8 mouse cellular contexts compared by ENCODE assay signal in genomic region chr1:35846224-35846936, GRCm38 (mm10).
DNase-seq lines count a peak whose midpoint lies in the region; ATAC-seq and TF ChIP-seq lines count a peak whose summit lies in the region.

No protein-coding gene starts in this region.

- no peak for ATAC-seq in heart, embryonic 12.5 days (ENCODE audit: insufficient number of reproducible peaks, low FRiP score)
- no peak for ATAC-seq in stomach, postnatal 0 days (ENCODE audit: low FRiP score, low TSS enrichment)

- peak; percentile 44 for TF ChIP-seq CTCF in stomach, postnatal 0 days (IDR thresholded peaks at IDR 0.05; ENCODE audit: low read depth)

- 52% methylated on average over 11 of the region's 11 CpGs for WGBS in heart, embryonic 12.5 days
- WGBS in stomach, postnatal 0 days: 58% methylated on average over 11 of the region's 11 CpGs

- H3K4me2 ChIP-seq in heart, embryonic 12.5 days: no peak overlapping the region
- no peak overlapping the region for H3K4me2 ChIP-seq in stomach, postnatal 0 days (replicated peaks; ENCODE audit: low read depth)

- no peak overlapping the region for H3K9ac ChIP-seq in heart, embryonic 12.5 days
- no peak overlapping the region for H3K9ac ChIP-seq in stomach, postnatal 0 days (ENCODE audit: low read length)

- no peak for TF ChIP-seq EP300 in stomach, postnatal 0 days (optimal IDR thresholded peaks at IDR 0.05)

- no peak overlapping the region for H3K27ac ChIP-seq in heart, embryonic 12.5 days (ENCODE audit: poor library complexity, severe bottlenecking)
- H3K27ac ChIP-seq in stomach, postnatal 0 days (replicated peaks): no peak overlapping the region

- DNase-seq in heart, adult 11 months: peak; percentile 84
- DNase-seq in 416B (ENCODE audit: low read depth): peak; percentile 24
- DNase-seq in adrenal gland, adult 18-20 months (ENCODE audit: low spot score in 2 of 2): peak; percentile 41 to 54
- DNase-seq in embryo, embryonic 9.5 days (ENCODE audit: extremely low spot score): peak; percentile 31
- DNase-seq in stomach, postnatal 0 days (ENCODE audit: low spot score): no peak
- no peak for DNase-seq in left cerebral cortex, adult 11 months (ENCODE audit: low spot score)
- no peak for DNase-seq in frontal cortex, postnatal 14 days (ENCODE audit: low spot score in 2 of 2)

- H3K4me3 ChIP-seq in heart, embryonic 12.5 days: no peak overlapping the region
- H3K4me3 ChIP-seq in stomach, postnatal 0 days (ENCODE audit: low read depth, low read length): no peak overlapping the region

- peaks cover 2% of the 10 kb centered on the region; the same call in 1 of the 2 replicates for H3K9me3 ChIP-seq in heart, embryonic 12.5 days (replicated peaks)
- H3K9me3 ChIP-seq in stomach, postnatal 0 days (ENCODE audit: control insufficient read depth, low read length): no peaks in the 10 kb centered on the region

- H3K27me3 ChIP-seq in heart, embryonic 12.5 days (replicated peaks): no peaks in the 10 kb centered on the region
- no peaks in the 10 kb centered on the region for H3K27me3 ChIP-seq in stomach, postnatal 0 days (ENCODE audit: control insufficient read depth, insufficient read depth, low read length)

- peaks cover 15% of the 10 kb centered on the region for H3K4me1 ChIP-seq in heart, embryonic 12.5 days (replicated peaks)
- H3K4me1 ChIP-seq in stomach, postnatal 0 days (replicated peaks; ENCODE audit: control insufficient read depth, insufficient read depth): no peaks in the 10 kb centered on the region

- H3K36me3 ChIP-seq in heart, embryonic 12.5 days: no peaks in the 10 kb centered on the region
- H3K36me3 ChIP-seq in stomach, postnatal 0 days (ENCODE audit: control insufficient read depth, insufficient read depth, low read length): no peaks in the 10 kb centered on the region

Comparison
In these comparisons a context has a peak if more than half of its experiments do, and no peak if none do; other contexts are left out.
1. DNase-seq: peak in heart, adult 11 months (single experiment), 416B (single experiment), adrenal gland, adult 18-20 months (2 of 2) and embryo, embryonic 9.5 days (single experiment); none in stomach, postnatal 0 days (single experiment), left cerebral cortex, adult 11 months (single experiment) and frontal cortex, postnatal 14 days (0 of 2).